Mouse (Mus musculus) embryonic facial prominence, embryonic 15.5 days (tissue): ENCODE measurements at regions not wholly inside any gene's neighbourhood (a gene's known extent, or its start where the extent isn't known, plus 50 kb on each side); places are given as distances from the start of the nearest gene placed in this dataset.
A peak's percentile ranks its signal among the peaks of the same experiment; 100 is the strongest.

Source experiments
- ATAC-seq: fragments of 200-750 bp; cut with Nextera tagmentation; 2 replicates; pipeline ENCODE4 v1.8.0; 2017; ENCODE audit warnings: low read depth, moderate TSS enrichment; ENCODE audit not compliant: insufficient number of reproducible peaks, low FRiP score, low TSS enrichment
- H3K27ac ChIP-seq: fragments of 300-500 bp; sonication (generic); replicated peaks from 2 replicates; pipeline ENCODE4 v1.5.1; 2015; ENCODE audit warnings: mild to moderate bottlenecking, inconsistent platforms
- H3K27me3 ChIP-seq: fragments of 300-500 bp; sonication (generic); 2 replicates; pipeline ENCODE4 v1.6.1; 2015; ENCODE audit warnings: inconsistent platforms
- H3K36me3 ChIP-seq: fragments of 300-500 bp; sonication (generic); 2 replicates; pipeline ENCODE4 v1.6.1; 2015; ENCODE audit warnings: mild to moderate bottlenecking, inconsistent platforms
- H3K4me1 ChIP-seq: fragments of 300-500 bp; sonication (generic); 2 replicates; pipeline ENCODE4 v1.6.1; 2015; ENCODE audit warnings: inconsistent platforms
- H3K4me2 ChIP-seq: fragments of 300-500 bp; sonication (generic); replicated peaks from 2 replicates; pipeline ENCODE4 v1.6.1; 2015; ENCODE audit warnings: mild to moderate bottlenecking, inconsistent platforms
- H3K4me3 ChIP-seq: fragments of 300-500 bp; sonication (generic); replicated peaks from 2 replicates; pipeline ENCODE4 v1.5.1; 2015; ENCODE audit warnings: mild to moderate bottlenecking, inconsistent platforms
- H3K9ac ChIP-seq: fragments of 300-500 bp; sonication (generic); 2 replicates; pipeline ENCODE4 v1.6.1; 2015; ENCODE audit warnings: inconsistent platforms
- H3K9me3 ChIP-seq: fragments of 300-500 bp; sonication (generic); replicated peaks from 2 replicates; pipeline ENCODE4 v1.6.1; 2016; ENCODE audit warnings: inconsistent platforms
- WGBS: fragments of 180-500 bp; shearing (Covaris S2); methylation state at CpG from one replicate; pipeline ENCODE4 v1.1.7; 2015; 5-methylcytosine and 5-hydroxymethylcytosine counted together

DNA sequence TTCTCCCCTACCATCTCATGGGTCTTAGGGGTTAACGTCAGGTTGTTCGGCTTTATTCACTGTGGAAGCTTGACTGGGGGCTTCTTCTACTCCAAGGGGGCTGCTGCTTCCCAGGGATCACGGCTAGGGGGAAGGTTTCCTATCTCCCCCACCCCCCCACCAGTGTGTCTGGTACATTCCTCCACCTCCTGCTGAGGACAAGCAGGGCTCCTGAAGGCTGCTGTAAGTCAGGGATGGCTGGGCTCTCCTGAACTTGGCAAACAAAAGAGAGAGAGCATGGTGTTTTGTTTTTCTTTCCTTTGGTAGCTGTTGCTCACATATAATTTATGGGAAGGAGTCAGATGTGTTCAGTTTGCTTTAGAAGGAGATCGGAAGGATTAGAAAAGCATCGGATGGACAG, 54.7 kb upstream of the Commd3 start:
- no peak for ATAC-seq
- no peak overlapping the region for H3K4me2 ChIP-seq

DNA sequence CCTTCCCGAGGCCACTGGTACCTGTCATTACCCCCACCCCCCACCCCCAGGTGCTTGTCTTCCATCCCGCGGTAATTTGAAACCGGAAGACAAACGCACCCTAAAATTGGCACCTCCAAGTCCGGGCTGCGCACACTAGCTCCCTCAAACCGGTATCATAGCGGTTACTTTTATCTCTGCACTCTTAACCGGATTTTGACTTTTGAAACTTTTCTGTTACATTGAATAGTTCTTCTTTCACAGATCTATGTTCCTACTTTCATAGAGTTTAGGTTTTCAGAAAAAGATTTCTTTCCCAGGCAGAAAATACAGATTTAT, 62.4 kb upstream of the Commd3 start:
- Histone ChIP-seq H3K4me3 (peak overlapping the region; percentile 45), H3K9ac (no peak overlapping the region), H3K9me3 (no peaks in the 10 kb centered on the region), H3K27ac (no peak overlapping the region), H3K36me3 (no peaks in the 10 kb centered on the region), H3K27me3 (peaks cover 37% of the 10 kb centered on the region), H3K4me1 (peaks cover 20% of the 10 kb centered on the region), H3K4me2 (peak overlapping the region; percentile 73)
- ATAC-seq: no peak
- WGBS: 7% methylated on average over 10 of the region's 10 CpGs

More for the DNA sequence above, 54.7 kb upstream of the Commd3 start:
- H3K27ac ChIP-seq: no peak overlapping the region
- no peaks in the 10 kb centered on the region for H3K9me3 ChIP-seq
- H3K36me3 ChIP-seq: no peaks in the 10 kb centered on the region
- H3K4me3 ChIP-seq: no peak overlapping the region
- 39% methylated on average over 5 of the region's 5 CpGs for WGBS
- H3K27me3 ChIP-seq: no peaks in the 10 kb centered on the region
- H3K9ac ChIP-seq: no peak overlapping the region
- H3K4me1 ChIP-seq: no peaks in the 10 kb centered on the region

DNA sequence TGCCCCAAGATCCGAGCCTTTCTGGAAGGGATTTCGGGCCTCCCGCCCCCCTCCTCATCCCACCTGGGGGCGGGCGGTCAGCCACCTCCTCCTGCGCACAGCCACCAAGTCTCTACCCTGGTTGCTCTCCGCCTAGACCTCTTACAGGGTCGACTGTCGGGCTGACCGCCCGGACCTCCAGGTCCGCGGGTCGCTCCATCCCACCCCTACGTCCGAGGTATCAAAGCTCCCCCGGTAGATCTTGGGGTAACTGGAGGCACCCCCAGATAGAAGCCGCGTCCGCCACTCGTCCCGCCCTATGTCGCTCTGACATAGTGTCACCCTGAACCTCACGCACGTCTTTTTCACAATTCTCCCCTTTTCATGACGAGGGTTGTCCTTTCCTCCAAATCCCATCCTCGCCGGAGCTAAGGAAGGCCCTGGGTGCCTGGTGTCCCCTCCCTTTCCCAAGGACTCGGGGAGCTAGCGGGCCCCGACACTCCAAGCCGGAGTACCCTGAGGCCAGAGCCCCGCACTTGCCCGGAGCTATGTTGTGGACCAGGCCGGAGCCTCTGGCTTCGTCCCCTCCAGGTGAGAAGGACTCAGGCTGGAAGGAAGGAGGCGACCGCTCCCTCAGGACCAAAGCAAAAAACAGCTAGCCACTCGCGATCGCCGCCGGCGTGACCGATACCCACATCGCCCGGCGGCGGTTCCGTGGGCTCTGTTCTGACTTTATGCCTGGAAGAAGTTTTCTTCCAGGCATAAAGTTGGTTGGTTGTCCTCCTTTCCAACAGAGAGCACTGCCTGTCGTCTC, 62.9 kb upstream of the Commd3 start:
- Histone ChIP-seq H3K9ac (0 out of 2 replicates have a peak overlapping the region, but pooled peaks have one; percentile 3), H3K9me3 (no peaks in the 10 kb centered on the region), H3K4me1 (peaks cover 20% of the 10 kb centered on the region), H3K36me3 (no peaks in the 10 kb centered on the region), H3K4me2 (peak overlapping the region; percentile 73), H3K4me3 (peak overlapping the region; percentile 45), H3K27me3 (peaks cover 37% of the 10 kb centered on the region), H3K27ac (no peak overlapping the region)
- WGBS: under 1% methylated on average over 51 of the region's 51 CpGs
- ATAC-seq: no peak

GRCm38 (mm10) chr2:18608260-18609074, 63.7 kb upstream of the Commd3 start:
- Histone ChIP-seq H3K4me2 (peak overlapping the region; percentile 73), H3K9me3 (no peaks in the 10 kb centered on the region), H3K9ac (no peak overlapping the region; the same call in 1 of the 2 replicates), H3K4me3 (peak overlapping the region; percentile 45), H3K36me3 (no peaks in the 10 kb centered on the region), H3K4me1 (peaks cover 20% of the 10 kb centered on the region), H3K27ac (no peak overlapping the region), H3K27me3 (peaks cover 37% of the 10 kb centered on the region)
- peak; percentile 79 for ATAC-seq
- WGBS: 1% methylated on average over 29 of the region's 29 CpGs

- peak overlapping the region; percentile 73 for H3K4me2 ChIP-seq
- peaks cover 37% of the 10 kb centered on the region for H3K27me3 ChIP-seq
- H3K4me1 ChIP-seq: peaks cover 20% of the 10 kb centered on the region
- H3K36me3 ChIP-seq: no peaks in the 10 kb centered on the region
- peak overlapping the region; percentile 45 for H3K4me3 ChIP-seq
- 1% methylated on average over 14 of the region's 14 CpGs for WGBS
- no peaks in the 10 kb centered on the region for H3K9me3 ChIP-seq
- H3K27ac ChIP-seq: no peak overlapping the region
- H3K9ac ChIP-seq: no peak overlapping the region
- ATAC-seq: no peak
These were observed 64.5 kb upstream of the Commd3 start for GRCm38 (mm10) chr2:18607586-18608259.

DNA sequence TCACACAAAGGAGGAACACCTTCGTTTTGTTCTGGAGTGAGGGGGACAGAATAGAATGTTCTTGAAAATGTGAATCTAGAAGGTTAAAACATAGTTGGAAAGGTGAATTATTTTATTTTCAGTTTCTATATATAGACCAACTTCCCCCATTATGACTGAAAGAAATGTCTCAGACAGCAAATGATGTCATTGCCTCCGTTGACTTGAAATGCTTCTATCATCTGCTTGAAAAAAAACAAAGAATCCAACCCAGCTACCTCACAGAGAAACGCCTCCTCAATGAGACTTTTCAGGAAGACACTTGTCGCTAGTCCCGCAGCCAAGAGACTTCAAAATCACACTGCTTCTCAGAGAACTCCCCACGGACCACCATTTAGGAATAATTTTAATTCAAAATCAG, 65.1 kb upstream of the Commd3 start:
- H3K4me2 ChIP-seq: peak overlapping the region; percentile 73
- peaks cover 37% of the 10 kb centered on the region for H3K27me3 ChIP-seq

DNA sequence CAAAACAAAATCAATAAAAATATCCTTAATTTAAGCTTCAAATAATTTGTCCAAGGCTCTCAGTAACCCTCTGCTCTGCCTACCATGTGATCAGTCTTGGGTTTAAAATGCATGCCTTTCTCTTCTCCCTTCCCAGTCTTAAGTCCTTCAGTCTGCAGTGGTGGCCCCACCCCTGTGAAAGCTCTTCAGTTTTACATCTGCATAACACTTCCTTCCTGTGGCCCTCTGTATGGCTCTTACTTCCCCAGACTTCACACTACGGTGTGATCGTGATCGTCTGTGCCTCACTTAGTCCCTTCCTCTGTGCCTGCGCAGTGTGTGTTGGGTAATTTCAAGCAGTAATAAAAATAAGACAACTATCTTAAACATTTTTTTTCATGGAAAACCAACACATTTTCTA, 80.0 kb upstream of the Commd3 start:
- Histone ChIP-seq H3K9ac (no peak overlapping the region), H3K4me1 (no peaks in the 10 kb centered on the region), H3K27me3 (peaks cover 5% of the 10 kb centered on the region), H3K36me3 (no peaks in the 10 kb centered on the region), H3K27ac (no peak overlapping the region), H3K9me3 (no peaks in the 10 kb centered on the region), H3K4me2 (no peak overlapping the region), H3K4me3 (no peak overlapping the region)
- no peak for ATAC-seq
- WGBS: 77% methylated on average over 4 of the region's 4 CpGs

More for the DNA sequence above, 65.1 kb upstream of the Commd3 start:
- Histone ChIP-seq H3K9me3 (no peaks in the 10 kb centered on the region), H3K9ac (no peak overlapping the region), H3K27ac (no peak overlapping the region), H3K4me3 (peak overlapping the region; percentile 45; the same call in 1 of the 2 replicates), H3K4me1 (peaks cover 20% of the 10 kb centered on the region), H3K36me3 (no peaks in the 10 kb centered on the region)
- WGBS: 13% methylated on average over 6 of the region's 6 CpGs
- no peak for ATAC-seq

- 2% methylated on average over 4 of the region's 4 CpGs for WGBS
- no peak for ATAC-seq
- Histone ChIP-seq H3K9me3 (no peaks in the 10 kb centered on the region), H3K27me3 (peaks cover 5% of the 10 kb centered on the region), H3K27ac (no peak overlapping the region), H3K4me2 (peak overlapping the region; percentile 60), H3K4me3 (peak overlapping the region; percentile 66), H3K36me3 (no peaks in the 10 kb centered on the region), H3K9ac (no peak overlapping the region), H3K4me1 (0 out of 2 replicates have a peak, but pooled peaks cover 2% of the 10 kb centered on the region)
These were observed 84.0 kb upstream of the Commd3 start for GRCm38 (mm10) chr2:18588232-18588631.

GRCm38 (mm10) chr2:18587746-18588231, 84.4 kb upstream of the Commd3 start:
- H3K4me2 ChIP-seq: peak overlapping the region; percentile 60
- H3K9ac ChIP-seq: peak overlapping the region; percentile 44
- peak overlapping the region; percentile 66 for H3K4me3 ChIP-seq
- H3K4me1 ChIP-seq: 0 out of 2 replicates have a peak, but pooled peaks cover 2% of the 10 kb centered on the region
- no peaks in the 10 kb centered on the region for H3K36me3 ChIP-seq
- H3K27ac ChIP-seq: peak overlapping the region; percentile 73
- under 1% methylated on average over 16 of the region's 16 CpGs for WGBS
- H3K27me3 ChIP-seq: peaks cover 5% of the 10 kb centered on the region
- no peaks in the 10 kb centered on the region for H3K9me3 ChIP-seq
- ATAC-seq: no peak

GRCm38 (mm10) chr2:18586925-18587724, 85.1 kb upstream of the Commd3 start:
- Histone ChIP-seq H3K9me3 (no peaks in the 10 kb centered on the region), H3K9ac (peak overlapping the region; percentile 44), H3K4me1 (0 out of 2 replicates have a peak, but pooled peaks cover 2% of the 10 kb centered on the region), H3K27me3 (peaks cover 5% of the 10 kb centered on the region), H3K36me3 (no peaks in the 10 kb centered on the region), H3K4me2 (peak overlapping the region; percentile 60), H3K27ac (peak overlapping the region; percentile 73), H3K4me3 (peak overlapping the region; percentile 66)
- under 1% methylated on average over 31 of the region's 31 CpGs for WGBS
- ATAC-seq: peak; percentile 84
